Mouse (Mus musculus): ENCODE measurements at regions not wholly inside any gene's neighbourhood (a gene's known extent, or its start where the extent isn't known, plus 50 kb on each side); places are given as distances from the start of the nearest gene placed in this dataset.

DNA sequence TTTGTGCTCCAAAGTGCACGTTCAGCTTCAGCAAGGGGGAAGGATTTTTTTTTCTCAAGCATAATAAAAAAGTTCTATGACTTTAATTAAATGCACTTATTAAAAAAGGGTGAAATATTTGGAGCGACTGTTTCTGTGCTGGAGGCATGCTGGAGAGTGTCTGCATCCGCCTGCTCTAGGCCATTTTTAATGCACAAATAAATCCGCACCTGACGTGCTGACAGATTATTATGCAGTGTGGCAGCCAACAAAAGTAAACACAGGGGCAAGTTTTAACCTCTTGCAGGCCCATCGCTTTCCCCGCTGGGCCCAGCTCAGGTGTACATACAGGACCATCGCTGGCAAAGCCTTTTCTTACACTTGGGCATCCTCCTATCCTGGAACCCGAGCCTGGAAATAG lies 340.1 kb downstream of the Sox9 start:
- DNase-seq (ENCODE audit: low spot score in 2 of 2): no peak

DNA sequence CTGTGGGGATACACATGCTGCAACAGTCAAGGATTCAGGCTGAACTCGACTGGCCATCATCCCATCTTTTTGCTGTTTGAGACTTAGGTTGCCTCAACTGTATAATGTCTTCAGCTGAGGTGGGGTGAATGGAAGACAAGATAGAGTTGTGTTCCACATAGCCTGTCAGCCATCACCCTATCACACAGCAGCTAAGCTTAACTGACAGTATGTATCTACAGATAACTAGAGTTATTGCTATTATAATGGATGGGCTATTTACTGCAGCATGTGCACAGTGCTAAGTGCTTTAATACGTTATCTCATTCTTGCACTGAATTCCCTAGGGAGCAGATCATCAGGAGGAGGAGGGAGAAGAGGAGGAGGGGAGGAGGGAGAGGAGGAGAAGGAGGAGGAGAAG lies 340.9 kb downstream of the Sox9 start:
- no peak for DNase-seq (ENCODE audit: low spot score in 2 of 2)

DNA sequence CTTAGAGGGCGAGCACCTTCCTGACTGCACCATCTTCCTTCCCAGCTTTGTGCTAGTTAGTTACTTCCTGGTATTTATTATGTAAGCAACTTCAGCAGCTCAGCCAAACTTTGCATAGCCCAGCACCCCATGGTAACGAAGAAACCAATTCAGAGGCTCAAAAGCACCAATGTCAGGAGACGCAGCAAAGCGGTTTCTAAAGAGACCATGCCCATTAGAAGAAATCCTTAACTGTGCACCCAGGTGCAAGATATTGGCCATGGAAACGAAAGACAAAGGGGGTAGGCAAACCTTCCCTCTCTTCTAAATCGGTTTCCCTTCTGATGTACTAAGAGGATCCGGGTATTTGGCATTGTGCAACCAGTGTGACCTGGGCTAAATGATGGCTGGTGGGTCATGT lies 343.8 kb downstream of the Sox9 start:
- DNase-seq (ENCODE audit: low spot score in 2 of 2): no peak

DNA sequence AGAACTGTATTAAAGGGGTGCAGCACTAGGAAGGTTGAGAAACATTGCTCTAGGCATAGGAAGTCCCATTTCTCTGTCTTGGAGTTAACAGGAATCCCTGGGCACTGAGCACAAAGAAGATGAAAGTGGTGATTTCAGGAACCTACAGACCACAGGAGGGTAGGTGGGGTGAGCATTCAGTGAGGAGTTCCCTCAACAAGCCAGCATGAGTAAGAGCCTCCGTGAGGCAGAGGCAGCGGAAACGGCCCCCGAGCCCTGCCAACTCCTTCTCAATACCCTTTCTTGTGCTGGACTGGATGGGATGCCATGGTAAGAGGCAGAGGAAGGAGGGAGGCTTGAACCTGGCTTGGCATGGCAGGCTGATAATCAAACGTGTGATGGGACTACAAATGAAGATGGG lies 347.2 kb downstream of the Sox9 start:
- DNase-seq (ENCODE audit: low spot score in 2 of 2): no peak

DNA sequence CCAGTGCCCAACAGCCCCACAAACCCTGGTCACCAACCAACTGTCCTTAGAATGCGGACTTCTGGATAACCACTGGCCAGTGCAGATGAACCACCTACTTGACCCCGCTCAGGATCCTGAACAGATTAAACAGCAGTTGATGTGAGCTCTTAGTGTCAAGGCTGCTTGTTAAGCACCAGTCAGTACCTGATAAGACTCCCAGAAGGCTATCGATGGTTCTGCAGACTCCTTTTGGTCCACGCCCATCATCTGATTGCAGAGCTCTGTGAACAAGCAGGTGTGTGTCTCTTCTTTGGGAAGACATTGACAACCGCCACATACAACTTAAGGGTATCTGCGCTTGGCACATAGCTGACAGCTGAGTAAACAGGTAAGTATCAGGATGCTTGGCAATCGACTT lies 348.0 kb downstream of the Sox9 start:
- no peak for DNase-seq (ENCODE audit: low spot score in 2 of 2)

DNA sequence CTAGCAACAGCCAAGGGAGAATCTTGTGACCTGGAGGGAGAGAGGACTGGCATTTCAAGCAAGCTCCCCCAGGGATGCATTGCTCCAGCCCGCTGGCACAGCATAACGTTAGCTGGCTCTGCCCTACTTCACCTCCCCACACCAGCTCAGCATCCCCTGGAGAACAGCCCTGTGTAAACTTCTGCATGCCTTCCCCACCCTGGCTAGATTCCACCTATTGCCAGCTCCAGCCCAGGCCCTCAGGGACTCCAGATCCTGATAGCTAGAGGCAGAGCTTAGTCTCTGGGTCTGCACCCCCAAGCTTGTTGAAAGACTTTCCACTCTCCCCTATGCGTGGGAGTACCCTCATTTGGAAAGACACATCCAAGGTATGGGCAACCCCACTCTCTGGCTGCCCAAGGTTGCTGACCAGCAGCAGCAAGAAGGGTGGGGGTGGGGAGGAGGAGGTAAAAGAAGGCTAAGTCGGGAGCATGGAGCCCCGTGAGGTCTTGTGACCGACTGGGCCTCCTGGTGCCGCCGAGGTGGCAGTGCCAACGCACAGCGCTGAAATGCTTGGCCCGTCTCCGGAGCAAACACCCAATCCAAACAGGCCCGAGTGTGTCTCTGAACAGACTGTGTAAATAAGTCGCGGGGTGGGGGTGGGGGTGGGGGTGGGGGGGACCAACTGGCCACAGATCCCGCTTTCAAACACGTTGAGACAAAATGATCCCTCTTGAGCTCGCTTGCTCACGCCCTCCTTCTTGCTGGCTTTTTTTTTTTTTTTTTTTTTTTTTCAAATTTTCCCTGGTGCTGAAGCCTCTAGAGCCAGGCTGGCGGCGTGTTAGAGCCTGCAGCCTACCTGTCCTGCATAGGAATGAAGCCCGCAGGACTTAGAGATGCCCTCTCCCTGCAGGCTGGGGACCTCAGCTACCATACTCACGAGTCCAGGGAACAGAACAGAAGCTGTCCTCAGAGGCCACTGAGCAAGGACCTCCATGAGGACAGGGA lies 350.3 kb downstream of the Sox9 start:
- peak; percentile 44 to 69 for DNase-seq (ENCODE audit: low spot score in 2 of 2)

DNA sequence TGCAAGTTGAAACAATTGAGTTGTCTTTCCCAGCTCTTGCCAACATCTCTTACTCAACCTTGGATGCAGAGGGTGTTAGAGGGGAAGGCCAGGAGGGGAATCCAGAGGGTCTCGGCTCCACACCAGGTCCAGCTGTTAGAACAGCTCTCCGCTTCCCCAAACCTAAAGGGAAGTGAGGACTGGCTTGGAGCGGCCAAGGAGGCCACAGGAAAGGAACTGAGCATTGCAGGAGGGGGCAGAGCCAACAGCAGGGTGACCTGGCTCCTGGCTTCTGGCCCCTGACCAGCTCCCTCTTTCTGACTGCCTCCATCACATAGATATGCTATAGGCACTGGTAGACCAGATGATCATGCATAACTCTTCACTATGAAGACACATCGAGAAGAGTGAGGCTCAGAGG lies 351.4 kb downstream of the Sox9 start:
- DNase-seq (ENCODE audit: low spot score in 2 of 2): no peak

DNA sequence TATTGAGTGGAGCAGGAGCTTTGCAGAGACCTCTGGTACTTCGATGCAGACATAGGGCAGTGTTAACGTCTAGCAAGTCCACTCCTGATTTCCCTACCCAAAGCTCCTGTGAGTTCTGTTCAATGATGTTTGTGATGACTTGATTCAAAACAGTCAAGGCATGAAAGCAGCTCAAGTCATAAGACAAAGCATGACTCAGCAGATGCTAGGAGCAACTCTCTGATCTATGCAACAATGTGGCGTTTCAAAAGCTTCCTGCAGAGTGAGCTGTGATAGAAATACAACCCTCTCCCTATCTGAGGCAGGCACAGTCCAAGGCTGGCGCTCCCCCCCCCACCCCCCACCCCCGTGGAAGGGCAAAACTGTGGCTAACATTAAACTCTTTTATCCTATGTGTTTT lies 353.2 kb downstream of the Sox9 start:
- DNase-seq (ENCODE audit: low spot score in 2 of 2): no peak

DNA sequence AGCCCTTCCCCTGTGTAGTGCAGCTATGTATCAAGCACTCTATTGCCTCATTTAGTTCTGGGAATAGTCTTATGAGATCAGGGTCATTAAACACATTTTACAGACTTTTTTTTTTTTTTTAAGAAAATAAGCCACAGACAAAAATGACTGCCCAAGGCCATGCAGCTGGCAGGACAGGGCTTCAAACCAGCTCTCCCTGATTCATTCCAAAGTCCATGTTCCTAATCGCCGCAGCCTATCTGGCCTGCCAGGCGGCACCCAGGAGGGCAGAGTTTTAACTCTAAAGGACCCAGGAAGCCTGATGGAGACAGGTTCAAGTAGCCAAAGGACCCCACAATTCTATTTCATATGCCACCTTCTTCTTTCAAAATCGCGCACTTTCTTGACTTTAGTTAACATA lies 356.4 kb downstream of the Sox9 start:
- DNase-seq (ENCODE audit: low spot score in 2 of 2): no peak

DNA sequence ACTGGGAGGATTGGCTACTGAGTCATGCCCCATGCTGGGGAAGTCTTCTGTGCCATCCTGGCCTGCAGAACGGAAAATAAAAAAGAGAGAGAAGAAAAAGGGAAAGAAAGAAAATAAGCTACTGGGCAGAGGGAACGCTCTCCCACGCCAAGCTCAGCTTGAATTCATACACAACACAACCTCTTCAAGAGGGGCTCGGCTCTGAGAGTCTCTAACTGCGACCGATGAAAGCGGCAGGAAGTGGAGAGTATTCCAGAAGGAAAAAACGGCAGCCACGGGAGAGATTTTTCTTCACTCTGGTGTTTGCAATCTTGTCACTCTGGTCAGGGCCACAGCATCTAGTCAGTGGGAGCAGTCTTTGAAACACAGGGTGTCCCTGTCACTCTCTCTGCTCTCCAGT lies 358.6 kb downstream of the Sox9 start:
- no peak for DNase-seq (ENCODE audit: low spot score in 2 of 2)

DNA sequence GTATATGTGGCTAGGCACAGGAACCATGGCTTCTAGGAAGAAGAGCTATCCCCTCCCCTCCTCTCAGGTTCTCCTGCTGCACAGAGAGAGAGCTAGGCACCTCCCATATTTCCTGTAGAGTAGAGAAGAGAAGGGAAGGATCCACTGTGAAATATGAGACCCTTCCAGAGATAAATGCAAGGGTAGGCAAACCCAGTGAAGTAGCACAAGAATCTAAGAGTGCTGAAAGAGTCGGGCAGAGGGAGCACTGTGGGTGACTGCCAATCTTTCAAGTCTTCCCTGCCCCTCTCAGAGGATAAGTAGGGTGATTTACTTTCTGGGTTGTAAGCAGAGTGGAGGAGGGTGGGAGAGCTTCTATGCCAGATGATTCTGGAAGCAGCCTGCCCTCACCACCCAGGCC lies 360.8 kb downstream of the Sox9 start:
- DNase-seq (ENCODE audit: low spot score in 2 of 2): no peak

DNA sequence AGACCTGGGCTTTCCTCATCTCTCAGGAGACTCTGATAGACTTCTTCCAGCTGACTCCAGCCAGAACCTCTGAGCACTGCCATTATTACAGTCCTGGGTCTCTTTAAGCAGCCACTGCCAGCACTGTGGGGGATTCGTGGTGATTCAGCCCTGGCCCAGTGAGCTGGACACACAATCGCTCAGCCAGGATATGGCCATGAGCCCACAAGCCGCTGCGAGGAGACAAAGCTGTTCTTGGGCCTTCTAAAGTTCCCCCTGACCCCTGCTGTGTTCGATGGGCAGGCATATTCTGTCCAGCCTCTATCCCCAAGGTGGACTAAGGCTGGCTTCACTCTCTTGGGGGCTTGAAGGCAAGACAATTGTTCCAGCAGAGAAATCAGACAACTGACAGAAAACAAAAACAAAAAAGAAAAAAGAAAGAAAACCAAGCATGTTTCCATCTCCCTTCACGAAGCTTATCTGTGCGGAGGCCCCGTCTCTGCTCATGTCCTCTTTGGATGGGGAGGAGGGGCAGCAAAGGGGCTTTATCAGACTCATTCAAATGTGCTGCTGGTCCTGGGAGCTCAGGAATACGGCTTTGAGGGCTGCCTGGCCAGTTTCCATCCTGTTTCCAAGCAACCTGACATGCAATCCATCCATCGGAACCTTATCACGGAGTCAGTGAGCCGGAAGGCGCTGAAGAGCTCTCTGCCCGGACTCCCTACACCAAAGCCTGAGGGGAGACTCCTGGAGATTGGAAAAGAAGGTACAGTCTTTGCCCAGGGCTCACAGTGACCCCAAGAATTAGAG lies 362.0 kb downstream of the Sox9 start:
- peak; percentile 52 to 75 for DNase-seq (ENCODE audit: low spot score in 2 of 2)

DNA sequence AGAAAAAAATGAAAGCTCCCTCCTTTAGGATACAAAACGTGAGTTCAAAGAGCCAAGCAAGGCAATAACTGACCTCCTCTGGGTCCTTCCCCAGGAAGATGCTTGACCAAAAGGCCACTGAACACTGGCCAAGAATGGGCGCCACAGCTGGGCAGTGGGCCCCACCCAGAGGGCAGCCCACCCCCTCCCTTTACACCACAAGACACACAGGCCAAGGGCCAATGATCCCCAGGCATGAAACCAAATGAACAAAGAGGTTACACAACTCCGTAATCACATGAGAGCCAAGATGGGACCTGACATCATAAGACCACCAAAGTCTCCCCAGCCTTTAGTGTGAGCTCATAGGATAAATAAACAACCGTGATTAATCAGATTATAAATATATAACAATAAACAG lies 363.7 kb downstream of the Sox9 start:
- DNase-seq (ENCODE audit: low spot score in 2 of 2): no peak

DNA sequence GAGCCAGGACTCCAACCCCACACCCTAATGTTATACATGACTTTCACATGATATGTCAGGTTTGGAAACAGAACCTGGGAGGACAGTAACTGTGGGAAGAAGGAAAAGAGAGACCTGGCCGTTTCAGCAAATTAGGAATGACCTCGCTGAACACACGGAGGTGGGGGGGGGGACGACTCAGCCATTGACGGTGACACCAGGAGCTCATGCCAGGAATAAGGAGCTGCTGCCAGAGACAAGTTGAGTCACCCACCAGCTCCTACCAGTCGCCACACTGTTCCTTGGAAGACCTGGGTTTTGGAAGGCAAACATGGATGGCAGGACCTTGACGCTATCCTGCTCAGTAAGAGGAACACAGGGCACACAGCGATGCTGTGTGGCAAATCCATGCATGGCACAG lies 364.7 kb downstream of the Sox9 start:
- no peak for DNase-seq (ENCODE audit: low spot score in 2 of 2)

DNA sequence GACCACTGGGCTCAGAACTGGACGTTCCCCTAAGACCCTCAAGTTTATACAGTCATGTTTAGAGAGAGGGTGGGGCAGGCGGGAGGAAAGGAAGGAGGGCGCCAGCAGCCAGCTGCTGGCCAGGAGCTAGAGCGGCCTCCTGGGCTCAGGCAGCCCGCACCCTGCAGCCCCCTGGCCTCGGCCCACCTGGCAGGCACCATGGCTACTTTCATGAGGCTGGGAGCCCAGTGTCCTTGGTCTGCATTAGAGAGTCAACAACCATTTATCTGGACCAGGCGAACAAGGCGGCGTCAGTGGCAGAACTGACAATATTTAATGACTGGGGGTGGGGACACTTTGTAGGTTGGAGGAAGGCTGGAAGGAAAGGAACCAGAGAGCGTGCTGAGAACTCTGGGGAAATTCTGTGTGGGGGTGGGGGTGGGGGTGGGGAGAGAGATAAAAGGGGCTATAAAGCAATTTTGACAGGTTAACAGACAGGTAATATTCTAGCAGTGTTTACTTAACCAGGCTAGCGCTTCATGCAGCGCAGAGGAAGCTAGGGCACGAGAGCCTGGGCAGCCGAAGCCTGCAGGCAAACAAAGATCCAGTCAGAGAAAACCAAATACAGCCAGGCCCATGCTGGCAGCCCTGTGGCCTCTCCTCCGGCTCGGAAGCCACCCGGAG lies 365.6 kb downstream of the Sox9 start:
- DNase-seq (ENCODE audit: low spot score in 2 of 2): peak in 1 of 2 experiments; percentile 64

DNA sequence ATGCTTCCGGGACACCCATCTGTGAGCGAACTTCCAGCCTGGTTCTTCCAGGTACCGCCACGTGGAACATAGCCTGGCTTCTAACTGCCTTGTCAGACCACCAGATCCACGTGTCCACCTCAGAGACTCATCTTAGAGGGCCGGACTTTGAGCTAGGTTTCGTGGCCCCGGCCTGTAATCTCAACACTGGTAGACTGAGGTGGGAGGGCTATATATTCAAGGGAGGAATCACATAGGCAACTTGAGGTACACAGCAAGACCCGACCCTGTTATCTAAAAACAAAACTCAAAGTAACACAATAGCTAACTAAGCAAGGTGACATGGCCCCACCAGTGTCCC lies 366.1 kb downstream of the Sox9 start:
- DNase-seq (ENCODE audit: low spot score in 2 of 2): no peak

DNA sequence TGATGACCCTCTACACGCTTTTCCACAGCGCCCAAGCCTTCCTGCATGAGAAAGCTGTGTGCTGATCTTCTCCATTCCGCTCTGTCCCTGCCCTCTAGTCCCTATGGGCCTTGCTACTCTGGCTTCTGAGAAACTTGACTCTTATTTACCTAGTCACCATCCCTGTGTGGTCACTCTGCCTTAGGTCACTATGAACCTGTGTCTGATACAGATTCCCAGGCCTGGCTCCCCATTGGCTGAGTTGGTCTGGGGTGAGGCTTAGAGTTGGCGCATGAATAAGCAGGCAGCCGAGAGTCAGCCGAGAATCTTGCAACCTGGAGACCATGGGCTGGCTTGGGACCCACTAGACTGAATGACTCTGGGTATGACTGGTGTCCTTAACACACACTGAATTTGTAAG lies 373.5 kb downstream of the Sox9 start:
- no peak for DNase-seq (ENCODE audit: low spot score in 2 of 2)

DNA sequence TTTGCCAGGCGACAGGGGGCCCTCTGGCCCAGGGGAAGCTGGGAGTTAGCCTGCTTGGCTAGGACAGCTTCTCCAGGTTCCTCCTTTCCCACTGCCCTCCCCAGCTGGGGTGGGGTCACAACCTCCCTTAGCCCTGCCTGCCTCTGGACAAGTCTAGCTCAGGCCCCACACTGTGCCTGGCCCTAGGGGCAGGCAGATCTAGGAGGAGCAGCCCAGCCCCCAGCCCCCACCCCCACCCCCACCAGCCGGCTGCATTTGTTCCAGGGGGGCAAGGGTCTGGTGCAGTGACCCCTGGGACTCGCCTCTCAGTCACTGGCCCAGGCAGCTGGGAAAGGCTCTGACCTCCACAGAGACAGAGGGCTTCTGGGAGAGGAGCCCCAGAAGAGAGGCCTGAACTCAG lies 381.9 kb downstream of the Sox9 start:
- DNase-seq (ENCODE audit: low spot score in 2 of 2): no peak

DNA sequence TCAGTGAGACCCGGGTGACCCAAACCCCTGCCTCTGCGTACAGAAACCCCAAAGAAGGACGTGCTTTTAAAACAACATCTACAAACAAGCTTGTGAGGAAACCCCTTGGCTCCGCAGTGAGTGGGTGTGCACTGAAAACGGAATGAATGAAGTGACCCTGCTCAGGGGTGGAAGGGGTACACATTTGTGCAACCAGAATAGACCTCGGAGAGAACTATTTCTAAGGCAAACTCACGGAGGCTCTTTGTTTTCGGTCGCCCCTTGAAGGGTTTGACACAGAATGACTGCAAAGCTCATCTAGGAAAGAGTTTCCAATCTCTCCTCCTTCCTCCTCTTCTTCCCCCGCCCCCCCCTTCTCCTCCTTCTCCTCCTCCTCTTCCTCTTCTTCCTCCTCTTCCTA lies 382.5 kb downstream of the Sox9 start:
- DNase-seq (ENCODE audit: low spot score in 2 of 2): no peak

DNA sequence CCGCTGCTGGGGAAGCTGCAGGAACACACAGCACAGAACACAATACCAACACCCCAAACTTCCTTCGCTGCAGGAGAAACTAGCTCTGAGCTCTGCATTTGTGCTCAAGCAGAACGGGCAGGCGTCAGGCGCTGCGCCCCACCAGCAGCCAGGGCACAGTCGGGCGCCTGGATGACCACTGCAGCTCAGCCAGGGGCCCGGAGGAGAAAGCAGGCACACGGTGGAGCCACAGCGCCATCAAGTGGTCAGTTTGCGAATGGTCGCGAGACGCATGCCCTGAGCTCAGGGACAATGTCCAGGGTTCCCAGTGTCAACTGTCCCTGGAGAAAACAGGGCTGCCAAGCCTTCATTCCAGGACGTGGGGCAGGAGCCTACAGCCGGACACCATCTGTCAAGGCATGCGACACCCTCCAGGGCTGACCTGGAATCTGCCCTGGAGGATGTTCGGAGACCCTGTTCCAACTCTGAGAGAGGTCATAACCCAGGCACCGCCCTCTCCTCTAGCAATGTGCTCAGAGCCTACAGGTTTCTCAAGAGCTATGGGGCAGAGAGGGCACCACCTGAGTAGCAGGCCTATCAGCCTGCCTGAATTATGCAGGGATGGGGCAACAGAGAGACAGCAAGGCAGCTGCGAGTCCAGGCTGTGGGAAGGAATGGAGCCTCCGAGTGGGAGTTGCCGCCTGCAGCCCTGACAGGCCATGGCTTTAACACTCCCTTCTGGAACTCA lies 383.2 kb downstream of the Sox9 start:
- DNase-seq (ENCODE audit: low spot score in 2 of 2): peak; percentile 79 to 82

DNA sequence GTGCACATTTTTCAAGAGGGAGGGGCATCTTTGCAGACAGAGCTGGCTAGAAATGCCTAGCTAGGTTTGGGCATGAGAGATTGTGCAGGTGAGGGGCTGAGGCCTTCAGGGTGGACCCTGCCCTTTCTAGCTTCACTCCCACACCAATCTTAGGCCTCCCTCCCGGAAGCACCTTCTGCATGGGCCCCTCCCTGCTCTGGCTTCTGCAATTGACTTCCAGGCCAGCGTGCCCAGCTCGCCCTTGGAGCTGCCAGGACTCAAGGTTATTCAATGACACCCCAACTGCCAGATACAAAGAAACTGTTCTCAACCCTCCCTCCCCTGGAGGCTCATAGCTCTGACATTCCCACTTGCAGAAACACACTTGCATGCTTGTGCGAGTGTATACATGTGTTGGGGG lies 384.5 kb downstream of the Sox9 start:
- DNase-seq (ENCODE audit: low spot score in 2 of 2): no peak
